Mouse (Mus musculus) Muller cell, postnatal 12 days (primary cell): ENCODE results near the gene Ptafr.

Experiments
- DNase-seq: peaks from one replicate; pipeline ENCODE4 v3.0.0-alpha.2; 2015; ENCODE audit errors: inconsistent ontology term

Ptafr gene

GRCm38 (mm10) chr4:132611320-132611719 lies 47.5 kb downstream of the Ptafr start:
- DNase-seq: no peak

GRCm38 (mm10) chr4:132617873-132618272 lies 54.0 kb downstream of the Ptafr start:
- no peak for DNase-seq

GRCm38 (mm10) chr4:132618850-132619375 lies 55.0 kb downstream of the Ptafr start:
- no peak for DNase-seq

- DNase-seq: no peak
These were observed 56.3 kb downstream of the Ptafr start for GRCm38 (mm10) chr4:132620134-132620533.

GRCm38 (mm10) chr4:132621287-132622068 lies 57.6 kb downstream of the Ptafr start:
- DNase-seq: no peak

GRCm38 (mm10) chr4:132624034-132624657 lies 60.3 kb downstream of the Ptafr start:
- DNase-seq: no peak

- no peak for DNase-seq
These were observed 65.0 kb downstream of the Ptafr start for GRCm38 (mm10) chr4:132628830-132629229.
